Mouse (Mus musculus): ENCODE results near the gene Itgb2.

The Itgb2 gene

DNA sequence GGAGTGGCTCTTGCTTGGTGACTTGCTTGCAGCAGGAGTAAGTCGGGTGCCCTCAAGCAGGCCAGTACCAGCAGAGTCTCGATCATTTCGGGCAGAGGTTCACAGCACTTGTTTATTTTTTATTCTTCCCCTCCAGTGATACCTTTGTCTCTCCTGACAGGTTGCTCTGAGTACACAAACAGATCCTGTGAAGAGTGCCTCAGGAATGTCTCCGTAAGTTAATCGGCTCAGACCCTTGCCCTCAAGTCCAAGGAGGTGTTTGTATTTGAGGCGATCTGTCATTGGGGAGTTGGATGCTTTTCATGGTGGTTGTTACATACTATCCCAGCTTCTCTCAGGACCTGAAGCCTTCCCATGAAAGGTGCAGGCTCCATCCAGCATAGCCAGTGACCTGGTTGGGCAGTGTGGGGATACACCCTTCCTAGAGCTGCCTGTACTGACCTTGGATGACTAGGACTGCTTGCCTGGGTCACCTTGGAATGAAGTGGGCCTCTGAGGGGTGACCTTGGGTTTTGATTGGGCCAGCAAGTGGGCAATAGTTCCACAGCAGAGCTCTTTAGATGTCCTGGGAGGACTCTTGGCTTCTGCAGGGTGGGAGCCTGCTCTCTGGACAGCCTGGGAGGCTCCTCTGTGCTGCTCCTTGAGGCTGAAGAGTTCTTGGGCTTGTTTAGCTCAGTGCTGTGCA lies 57.2 kb downstream of the Itgb2 start:
- DNase-seq (ENCODE audit: low spot score in 2 of 2), result no peak

DNA sequence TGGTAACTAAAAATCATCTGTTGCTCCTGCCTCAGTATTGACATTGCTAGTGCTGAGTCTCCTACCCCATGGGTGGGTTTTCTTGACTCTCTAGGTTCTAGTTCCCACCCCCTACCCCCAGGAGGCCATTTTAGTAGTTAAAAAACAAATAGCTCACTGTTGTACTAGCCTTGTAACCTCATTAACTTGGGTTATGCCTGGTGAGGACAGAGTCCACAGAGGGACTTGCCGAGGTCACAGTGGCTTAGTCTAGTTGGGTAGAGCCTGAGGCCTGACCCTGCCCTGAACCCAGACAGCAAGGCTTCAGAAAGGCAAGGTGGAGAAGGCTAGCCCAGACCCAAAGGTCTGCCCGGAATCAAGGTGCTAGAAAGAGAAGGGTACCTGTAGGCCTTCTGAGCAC lies 58.0 kb downstream of the Itgb2 start:
- DNase-seq (ENCODE audit: low spot score in 2 of 2), result no peak

DNA sequence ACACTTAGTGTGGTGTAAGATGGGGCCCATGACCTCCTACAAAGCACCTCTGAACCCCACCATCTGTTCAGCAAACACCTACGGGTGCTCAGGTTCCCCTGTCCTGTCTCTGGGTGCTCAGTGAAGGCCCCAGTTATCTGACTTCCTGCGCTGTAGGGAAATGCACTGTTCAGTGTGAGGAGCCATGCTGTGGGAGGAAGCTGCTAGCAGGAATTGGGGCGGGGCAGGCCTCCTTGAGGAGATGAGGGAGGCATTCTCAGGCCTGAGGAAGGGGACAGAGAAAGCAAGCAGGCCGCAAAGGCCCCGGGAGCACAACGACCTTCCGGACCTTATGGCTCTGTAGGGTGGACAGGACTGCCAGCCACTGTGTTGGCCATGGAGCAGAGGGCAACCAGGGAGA lies 59.1 kb downstream of the Itgb2 start:
- DNase-seq (ENCODE audit: low spot score in 2 of 2), result no peak

DNA sequence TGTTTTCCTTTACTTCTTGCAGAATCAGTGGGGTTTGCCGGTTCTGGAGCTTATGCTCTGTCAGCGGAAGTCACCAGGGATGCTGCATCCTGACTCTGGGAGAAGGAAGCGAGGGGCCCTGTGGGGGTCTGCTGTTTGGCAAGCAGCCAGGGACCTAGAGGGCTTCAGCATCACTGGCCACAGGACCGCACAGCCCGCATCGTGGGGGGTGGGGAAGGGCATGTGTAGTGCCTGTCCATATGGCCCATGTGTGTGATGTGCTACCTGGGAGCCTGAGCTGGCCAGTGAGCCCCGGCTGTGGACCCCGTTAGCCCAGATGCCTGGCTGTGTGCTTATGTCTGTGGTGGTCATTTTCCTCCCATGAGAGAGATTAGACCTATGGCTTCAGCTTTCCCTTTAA lies 59.7 kb downstream of the Itgb2 start:
- no peak for DNase-seq (ENCODE audit: low spot score in 2 of 2)

DNA sequence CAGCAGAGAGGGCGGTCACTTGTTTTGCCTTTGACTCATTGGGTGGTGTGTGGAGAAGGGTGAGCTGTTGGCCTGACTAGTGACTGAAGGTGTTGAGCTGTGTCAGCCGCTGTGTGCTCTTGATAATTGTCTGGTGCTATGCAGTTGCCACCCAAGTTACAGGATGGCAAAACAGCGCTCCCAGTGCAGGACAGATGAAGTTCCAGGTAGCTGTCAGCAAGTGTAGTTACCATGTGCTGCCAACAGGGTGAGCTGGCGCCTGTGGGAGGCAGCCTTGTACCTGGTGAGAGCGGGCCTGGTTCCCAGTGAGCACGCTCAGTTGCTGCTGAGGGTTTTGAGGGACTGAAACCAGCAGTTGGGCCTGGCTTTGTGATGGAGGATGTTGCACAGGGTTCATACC lies 60.8 kb downstream of the Itgb2 start:
- DNase-seq (ENCODE audit: low spot score in 2 of 2), result peak in 1 of 2 experiments; percentile 27

DNA sequence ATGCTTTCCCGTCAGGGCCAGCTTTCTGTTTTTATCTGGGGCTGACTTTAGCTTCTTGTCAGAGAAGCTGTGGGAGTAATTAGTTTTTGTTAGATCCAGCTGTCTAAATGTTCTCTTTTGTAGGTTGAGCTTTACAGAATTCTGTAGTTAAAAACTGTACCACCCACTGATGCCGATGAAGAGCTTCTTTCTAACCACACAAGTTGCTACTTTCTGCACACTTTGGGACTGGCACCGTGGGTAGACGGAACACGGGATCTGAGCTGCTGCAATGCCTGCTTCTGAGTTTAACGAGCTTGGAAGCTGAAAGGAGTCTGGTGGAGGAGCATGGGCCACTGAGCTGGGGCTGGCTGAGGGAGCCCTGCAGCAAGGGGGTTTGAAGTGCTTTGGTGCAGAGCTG lies 61.5 kb downstream of the Itgb2 start:
- no peak for DNase-seq (ENCODE audit: low spot score in 2 of 2)

DNA sequence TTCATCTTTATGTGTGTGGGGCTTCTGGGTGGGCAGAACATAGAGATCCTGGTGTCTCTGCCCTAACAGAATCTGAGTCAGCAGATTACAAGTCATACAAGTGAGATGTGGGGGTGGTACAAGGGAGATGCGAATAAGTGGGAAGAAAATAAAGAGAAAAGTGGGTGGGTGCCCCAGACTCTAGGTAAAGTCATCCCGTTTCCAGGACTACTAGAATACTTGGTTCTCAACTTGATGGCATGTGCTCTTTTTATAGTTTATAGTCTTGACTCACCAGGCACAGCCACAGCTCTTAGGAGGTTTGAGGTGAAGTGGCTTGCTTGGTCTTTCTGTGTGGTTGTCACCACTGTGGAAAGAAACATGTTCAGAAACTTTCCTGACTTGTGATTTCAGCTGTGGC lies 66.0 kb downstream of the Itgb2 start:
- no peak for DNase-seq (ENCODE audit: low spot score in 2 of 2)

DNA sequence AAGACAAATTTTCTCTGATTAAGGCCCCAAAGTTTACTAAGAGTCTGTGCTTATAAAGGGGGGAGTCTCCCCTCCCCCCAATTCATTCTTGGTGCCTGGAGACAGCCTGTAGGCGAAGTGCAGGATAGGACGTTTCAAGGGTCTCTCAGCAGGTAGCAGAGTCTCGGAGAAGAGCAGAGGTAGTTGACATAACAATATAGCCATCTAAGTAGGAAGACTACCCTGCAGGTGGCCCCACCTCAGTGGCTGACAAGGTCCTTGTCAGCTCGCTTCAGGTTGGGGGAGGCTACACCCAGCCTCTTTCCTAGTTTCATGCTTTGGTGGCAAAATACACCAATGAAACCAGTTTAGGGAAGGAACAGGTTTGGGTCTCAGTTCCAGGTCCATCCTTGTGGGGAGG lies 73.0 kb downstream of the Itgb2 start:
- no peak for DNase-seq (ENCODE audit: low spot score in 2 of 2)

DNA sequence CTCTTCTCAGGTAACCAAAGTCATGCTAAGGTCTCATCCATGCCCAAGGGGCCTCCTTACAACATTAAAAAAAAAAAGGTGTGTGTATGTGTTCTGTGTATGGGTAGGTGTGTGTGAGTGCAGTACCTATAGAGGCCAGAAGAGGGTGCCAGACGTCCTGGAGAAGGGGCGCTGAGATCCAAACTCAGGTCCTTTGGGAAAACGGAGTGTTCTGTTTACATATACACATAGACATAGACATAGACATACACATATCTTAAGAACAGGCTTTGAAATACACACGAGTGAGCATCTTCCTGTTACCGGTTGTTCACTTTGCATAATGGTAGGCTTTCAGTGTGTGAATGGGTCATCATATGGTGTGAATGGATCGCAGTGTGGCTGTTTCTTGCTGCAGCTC lies 74.1 kb downstream of the Itgb2 start:
- no peak for DNase-seq (ENCODE audit: low spot score in 2 of 2)

DNA sequence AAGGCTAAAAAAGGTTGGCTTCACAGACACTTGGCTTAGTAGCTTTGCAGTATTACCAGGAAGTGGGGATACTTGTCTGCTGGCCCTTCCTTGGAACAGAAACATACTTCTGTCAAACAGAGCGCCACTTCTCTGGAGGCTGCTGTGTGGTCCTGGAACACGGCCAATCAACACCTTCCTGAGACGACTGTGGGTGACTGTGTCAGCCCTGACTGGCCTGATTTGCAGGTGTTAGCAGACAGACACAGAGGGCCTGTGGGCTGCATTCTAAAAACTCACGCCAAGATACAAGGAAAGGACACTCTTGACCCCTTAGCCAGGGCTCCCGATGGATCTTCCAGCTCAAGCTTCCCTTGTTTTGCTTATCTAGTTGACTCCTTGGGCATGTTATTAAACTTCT lies 74.9 kb downstream of the Itgb2 start:
- no peak for DNase-seq (ENCODE audit: low spot score in 2 of 2)

DNA sequence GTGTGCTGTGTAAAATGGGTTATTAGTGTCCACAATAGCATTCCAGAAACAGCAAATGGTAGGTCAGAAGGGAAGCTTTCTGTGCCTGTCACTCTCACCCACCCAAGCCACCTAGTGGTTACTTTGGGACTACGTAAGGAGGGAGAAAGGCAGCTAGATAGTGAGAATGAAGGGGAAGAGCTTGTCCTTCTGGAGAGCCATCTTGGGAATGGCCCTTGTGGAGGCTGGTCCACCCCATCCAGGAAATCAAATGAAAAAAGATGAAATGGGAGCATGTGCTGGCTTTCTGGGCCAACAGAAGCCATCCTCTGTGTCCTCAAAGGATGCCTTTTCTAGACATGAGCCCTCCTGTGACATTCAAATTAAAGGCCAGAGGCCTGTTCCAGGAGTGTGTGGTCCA lies 75.3 kb downstream of the Itgb2 start:
- no peak for DNase-seq (ENCODE audit: low spot score in 2 of 2)

DNA sequence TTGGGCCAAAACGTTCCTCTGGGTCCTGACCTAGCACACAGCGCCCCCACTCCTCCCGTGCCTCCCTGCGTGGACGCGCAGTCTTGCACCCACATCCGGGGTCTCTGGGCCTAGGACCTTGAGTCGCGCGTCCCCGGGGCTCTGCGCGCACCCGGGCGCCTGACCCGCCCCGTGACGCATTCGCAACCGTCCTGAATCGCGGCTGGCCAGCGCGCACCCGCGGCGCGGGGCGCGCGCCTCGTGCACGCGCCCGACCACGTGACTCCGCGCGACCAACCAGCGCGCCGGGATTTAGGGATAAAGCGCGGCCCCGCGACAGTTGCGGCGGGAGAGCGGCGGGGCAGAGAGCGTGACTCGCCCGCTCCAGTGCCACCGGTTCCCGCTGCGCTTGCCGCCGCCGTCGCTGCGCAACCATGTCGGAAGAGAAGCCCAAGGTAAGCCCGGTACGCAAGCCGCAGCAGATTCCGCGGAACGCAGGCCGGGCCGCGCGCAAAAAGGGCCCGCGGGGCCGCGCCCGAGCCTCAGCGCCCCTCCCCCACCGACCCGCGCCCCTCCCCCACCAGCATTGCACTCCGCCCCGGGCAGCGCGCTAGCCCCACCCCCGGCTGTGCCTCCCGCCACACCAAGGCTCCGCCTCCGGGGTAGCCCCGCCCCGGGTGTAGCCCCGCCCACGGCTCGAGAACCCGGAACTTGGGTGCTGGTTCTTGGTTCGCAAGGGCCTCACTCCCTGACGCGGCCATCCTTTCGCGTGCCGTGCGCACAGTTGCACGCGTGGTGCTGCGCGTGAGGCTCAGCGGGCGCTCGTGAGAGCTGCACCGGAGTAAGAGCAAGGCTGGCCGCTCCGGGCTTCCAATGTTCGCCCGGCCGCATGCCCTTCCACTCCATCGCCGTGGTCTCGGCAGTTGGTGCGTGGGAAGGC lies 76.1 kb downstream of the Itgb2 start, which contains the start of the genes Sumo3 and Gm49325:
TSS of gene Sumo3 (plus strand) at position 190 of the 919 bp plus-strand sequence.
TSS of gene Gm49325 (plus strand) at position 290 of the 919 bp plus-strand sequence.
- DNase-seq (ENCODE audit: low spot score in 2 of 2), result peak; percentile 93 to 97

DNA sequence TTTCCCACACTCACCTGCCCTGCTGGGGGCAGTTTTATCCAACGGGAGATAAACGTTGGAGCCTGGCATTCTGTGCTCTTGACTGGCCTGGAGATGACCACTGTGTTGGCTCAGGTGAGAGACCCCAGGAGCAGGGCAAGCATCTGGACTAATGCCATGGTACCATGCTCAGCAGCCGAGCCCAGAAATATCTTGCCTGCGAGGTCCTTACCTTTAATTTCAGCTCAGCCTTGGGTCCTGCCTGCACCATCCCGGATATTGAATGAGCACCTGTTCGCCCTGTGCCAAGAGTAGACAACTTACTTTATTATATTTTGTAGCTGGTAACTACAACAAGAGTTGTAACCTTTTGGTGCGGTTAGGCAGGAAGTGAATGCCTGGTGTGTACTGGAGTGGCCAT lies 76.8 kb downstream of the Itgb2 start:
- no peak for DNase-seq (ENCODE audit: low spot score in 2 of 2)

DNA sequence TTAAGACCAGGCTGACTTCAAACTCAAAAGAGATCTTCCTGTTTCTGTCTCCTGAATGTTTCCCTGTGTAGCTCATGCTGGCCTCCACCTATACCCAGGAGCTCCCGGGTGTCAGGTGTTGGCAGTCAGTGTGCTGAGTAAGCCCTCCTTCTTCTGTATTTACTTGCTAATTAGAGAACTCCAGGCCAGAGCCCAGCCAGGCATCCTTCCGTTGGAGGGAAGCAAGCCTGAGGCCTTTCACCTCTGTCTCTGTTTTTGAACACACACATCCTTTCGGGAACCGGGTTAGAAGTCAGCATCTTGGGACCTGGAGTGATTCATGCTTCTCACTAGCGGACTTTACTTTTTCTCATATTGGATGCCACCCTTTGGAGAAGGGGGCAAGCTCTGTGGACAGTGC lies 77.4 kb downstream of the Itgb2 start:
- DNase-seq (ENCODE audit: low spot score in 2 of 2), result no peak

DNA sequence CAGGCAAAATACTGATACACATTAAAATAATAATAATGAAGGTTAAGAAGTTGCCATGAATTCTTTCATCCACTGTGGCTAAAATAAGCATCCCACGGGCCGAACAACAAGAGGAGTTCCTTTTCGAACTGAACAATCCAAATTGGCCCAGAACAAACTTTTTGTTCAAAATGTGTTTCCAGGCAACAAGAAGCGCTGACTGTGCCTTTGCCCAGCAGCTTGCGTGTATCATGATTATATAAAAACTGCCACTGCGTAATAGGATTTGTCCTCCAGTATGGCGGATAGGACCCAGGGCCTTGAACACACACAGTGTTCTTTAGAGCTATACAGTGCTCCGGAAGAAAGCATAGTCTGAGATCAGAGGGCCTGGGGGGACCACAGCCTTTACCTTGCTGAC lies 78.5 kb downstream of the Itgb2 start:
- no peak for DNase-seq (ENCODE audit: low spot score in 2 of 2)

DNA sequence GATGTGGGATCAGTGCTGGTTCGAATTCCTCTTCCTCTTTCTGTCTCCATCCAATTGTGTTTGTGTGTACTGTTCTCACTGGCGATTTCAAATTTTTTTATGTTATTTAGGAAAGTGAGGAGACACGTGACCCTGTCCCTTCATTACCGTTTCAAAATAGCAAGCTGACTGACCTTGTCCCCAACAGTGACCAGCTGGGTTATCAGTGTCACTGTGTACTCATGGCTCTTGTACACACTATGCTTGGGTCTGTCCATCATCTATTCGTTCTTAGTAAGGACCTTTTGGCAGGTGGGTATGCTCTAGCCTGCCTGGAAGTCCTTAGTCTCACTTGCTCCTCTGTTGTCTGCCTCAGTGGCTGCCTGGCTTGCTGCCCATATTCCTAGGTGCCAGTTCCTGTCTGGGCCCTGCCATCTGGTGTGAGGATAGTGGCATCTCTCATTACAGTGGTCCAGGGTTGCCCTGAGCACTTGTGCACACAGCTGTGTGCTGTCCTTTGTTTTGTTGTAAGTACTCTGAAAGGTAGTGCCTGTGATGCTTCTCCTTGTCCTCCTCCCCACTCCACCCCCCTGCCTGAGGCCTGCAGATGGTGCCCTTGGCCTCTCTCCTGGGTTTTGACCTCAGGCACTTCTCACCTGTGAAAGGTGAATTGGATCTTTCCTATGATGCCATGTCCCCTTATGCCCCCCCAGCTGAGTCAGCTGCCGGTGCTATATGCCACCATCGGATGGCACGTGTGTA lies 80.3 kb downstream of the Itgb2 start:
- no peak for DNase-seq (ENCODE audit: low spot score in 2 of 2)

DNA sequence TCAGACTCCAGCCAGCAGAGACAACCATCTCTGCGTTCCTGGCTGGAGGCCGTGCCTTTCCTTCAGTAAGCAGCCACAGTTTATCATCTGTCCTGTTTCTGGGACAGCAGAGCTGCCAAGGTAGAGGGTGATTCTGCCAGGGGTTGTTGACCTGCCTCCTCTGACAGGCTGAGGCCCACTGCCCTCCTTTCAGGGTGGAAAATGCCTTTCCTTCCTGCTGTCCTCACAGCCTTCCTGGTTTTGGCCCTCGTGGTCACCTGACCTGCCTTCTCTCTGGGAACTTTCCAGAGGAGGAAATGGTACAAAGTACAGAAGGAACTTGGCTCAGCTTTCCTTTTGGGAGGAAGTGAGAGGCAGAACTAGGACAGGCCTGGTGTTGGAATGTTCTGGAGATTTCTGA lies 83.4 kb downstream of the Itgb2 start:
- no peak for DNase-seq (ENCODE audit: low spot score in 2 of 2)

Data from cerebellum, postnatal 4 days (tissue).